Mouse (Mus musculus): Measurements from ENCODE around the gene Cenpm. TPM values are rescaled to one million over a fixed set of nuclear protein-coding genes. Genes with fewer than 3 reads are reported as not detected.
A peak's percentile ranks its signal among the peaks of the same experiment; 100 is the strongest.

Cenpm gene
- total and polyA plus RNA-seq, 2 experiments from 2014 or later, result 16.7 to 22.5 TPM

GRCm38 (mm10) chr15:82209295-82210050 is 35.1 kb downstream of the Cenpm start:
- no peak overlapping the region for H3K27ac ChIP-seq (ENCODE audit: low read depth)
- no peak for TF ChIP-seq EP300 (IDR thresholded peaks at IDR 0.05; ENCODE audit: low read depth)
- TF ChIP-seq CTCF (IDR thresholded peaks at IDR 0.05; ENCODE audit: low read depth), result no peak
- H3K4me2 ChIP-seq (ENCODE audit: low read depth, low read length), result no peak overlapping the region
- H3K4me3 ChIP-seq (ENCODE audit: low read depth, low read length), result no peak overlapping the region
- peaks cover 71% of the 10 kb centered on the region for H3K27me3 ChIP-seq (ENCODE audit: control insufficient read depth, insufficient read depth, low read length)
- 74% methylated on average over 13 of the region's 13 CpGs for WGBS
- ATAC-seq (ENCODE audit: insufficient read depth, low read depth), result no peak
- no peaks in the 10 kb centered on the region for H3K9me3 ChIP-seq (replicated peaks; ENCODE audit: control insufficient read depth, low read length)
- peaks cover 22% of the 10 kb centered on the region; the same call in 1 of the 2 replicates for H3K4me1 ChIP-seq (ENCODE audit: control insufficient read depth, insufficient read depth)
- DNase-seq (ENCODE audit: low spot score), result no peak
- no peak overlapping the region for H3K9ac ChIP-seq (replicated peaks; ENCODE audit: low read depth, low read length)
- peaks cover 8% of the 10 kb centered on the region; the same call in 1 of the 2 replicates for H3K36me3 ChIP-seq (replicated peaks; ENCODE audit: control insufficient read depth, insufficient read depth, low read length)

- no peak for ATAC-seq (ENCODE audit: insufficient read depth, low read depth)
- H3K4me3 ChIP-seq (ENCODE audit: low read depth, low read length), result no peak overlapping the region
- no peak overlapping the region for H3K4me2 ChIP-seq (ENCODE audit: low read depth, low read length)
- H3K9ac ChIP-seq (replicated peaks; ENCODE audit: low read depth, low read length), result no peak overlapping the region
- peaks cover 20% of the 10 kb centered on the region for H3K36me3 ChIP-seq (replicated peaks; ENCODE audit: control insufficient read depth, insufficient read depth, low read length)
- H3K4me1 ChIP-seq (ENCODE audit: control insufficient read depth, insufficient read depth), result peaks cover 22% of the 10 kb centered on the region; the same call in 1 of the 2 replicates
- WGBS, result 84% methylated on average over 8 of the region's 8 CpGs
- no peaks in the 10 kb centered on the region for H3K9me3 ChIP-seq (replicated peaks; ENCODE audit: control insufficient read depth, low read length)
- no peak overlapping the region for H3K27ac ChIP-seq (ENCODE audit: low read depth)
- DNase-seq (ENCODE audit: low spot score), result no peak
- TF ChIP-seq EP300 (IDR thresholded peaks at IDR 0.05; ENCODE audit: low read depth) (no peak), CTCF (IDR thresholded peaks at IDR 0.05; ENCODE audit: low read depth) (no peak)
- peaks cover 62% of the 10 kb centered on the region for H3K27me3 ChIP-seq (ENCODE audit: control insufficient read depth, insufficient read depth, low read length)
Observed at GRCm38 (mm10) chr15:82208307-82208706, 36.2 kb downstream of the Cenpm start.

GRCm38 (mm10) chr15:82207504-82208219 is 36.9 kb downstream of the Cenpm start:
- H3K4me2 ChIP-seq (ENCODE audit: low read depth, low read length), result peak overlapping the region; percentile 1; the same call in 1 of the 2 replicates
- no peak overlapping the region for H3K4me3 ChIP-seq (ENCODE audit: low read depth, low read length)

GRCm38 (mm10) chr15:82207105-82207459 is 37.5 kb downstream of the Cenpm start:
- ATAC-seq (ENCODE audit: insufficient read depth, low read depth) (no peak), DNase-seq (ENCODE audit: low spot score) (no peak)
- peaks cover 50% of the 10 kb centered on the region for H3K27me3 ChIP-seq (ENCODE audit: control insufficient read depth, insufficient read depth, low read length)
- H3K4me1 ChIP-seq (ENCODE audit: control insufficient read depth, insufficient read depth), result peaks cover 19% of the 10 kb centered on the region; the same call in 1 of the 2 replicates
- peaks cover 31% of the 10 kb centered on the region for H3K36me3 ChIP-seq (replicated peaks; ENCODE audit: control insufficient read depth, insufficient read depth, low read length)
- TF ChIP-seq EP300 (IDR thresholded peaks at IDR 0.05; ENCODE audit: low read depth), result no peak
- TF ChIP-seq CTCF (IDR thresholded peaks at IDR 0.05; ENCODE audit: low read depth), result no peak
- WGBS, result 17% methylated on average over 34 of the region's 34 CpGs
- no peak overlapping the region for H3K9ac ChIP-seq (replicated peaks; ENCODE audit: low read depth, low read length)
- no peaks in the 10 kb centered on the region for H3K9me3 ChIP-seq (replicated peaks; ENCODE audit: control insufficient read depth, low read length)
- H3K27ac ChIP-seq (ENCODE audit: low read depth), result no peak overlapping the region
- H3K4me2 ChIP-seq (ENCODE audit: low read depth, low read length), result peak overlapping the region; percentile 1; the same call in 1 of the 2 replicates
- H3K4me3 ChIP-seq (ENCODE audit: low read depth, low read length), result no peak overlapping the region

More at GRCm38 (mm10) chr15:82207504-82208219, 36.9 kb downstream of the Cenpm start:
- peaks cover 55% of the 10 kb centered on the region for H3K27me3 ChIP-seq (ENCODE audit: control insufficient read depth, insufficient read depth, low read length)
- H3K9me3 ChIP-seq (replicated peaks; ENCODE audit: control insufficient read depth, low read length), result no peaks in the 10 kb centered on the region
- TF ChIP-seq EP300 (IDR thresholded peaks at IDR 0.05; ENCODE audit: low read depth) (no peak), CTCF (IDR thresholded peaks at IDR 0.05; ENCODE audit: low read depth) (no peak)
- DNase-seq (ENCODE audit: low spot score) (no peak), ATAC-seq (ENCODE audit: insufficient read depth, low read depth) (no peak)
- WGBS, result 26% methylated on average over 30 of the region's 30 CpGs
- H3K27ac ChIP-seq (ENCODE audit: low read depth), result no peak overlapping the region
- peaks cover 26% of the 10 kb centered on the region for H3K36me3 ChIP-seq (replicated peaks; ENCODE audit: control insufficient read depth, insufficient read depth, low read length)
- no peak overlapping the region for H3K9ac ChIP-seq (replicated peaks; ENCODE audit: low read depth, low read length)
- H3K4me1 ChIP-seq (ENCODE audit: control insufficient read depth, insufficient read depth), result peaks cover 22% of the 10 kb centered on the region; the same call in 1 of the 2 replicates

GRCm38 (mm10) chr15:82206365-82207104 is 38.0 kb downstream of the Cenpm start:
- H3K27me3 ChIP-seq (ENCODE audit: control insufficient read depth, insufficient read depth, low read length), result peaks cover 44% of the 10 kb centered on the region
- H3K4me3 ChIP-seq (ENCODE audit: low read depth, low read length), result no peak overlapping the region
- DNase-seq (ENCODE audit: low spot score) (peak; percentile 85), ATAC-seq (ENCODE audit: insufficient read depth, low read depth) (peak; percentile 90)
- peaks cover 36% of the 10 kb centered on the region for H3K36me3 ChIP-seq (replicated peaks; ENCODE audit: control insufficient read depth, insufficient read depth, low read length)
- no peak overlapping the region for H3K9ac ChIP-seq (replicated peaks; ENCODE audit: low read depth, low read length)
- H3K4me1 ChIP-seq (ENCODE audit: control insufficient read depth, insufficient read depth), result peaks cover 15% of the 10 kb centered on the region; the same call in 1 of the 2 replicates
- H3K9me3 ChIP-seq (replicated peaks; ENCODE audit: control insufficient read depth, low read length), result no peaks in the 10 kb centered on the region
- WGBS, result 35% methylated on average over 9 of the region's 9 CpGs
- TF ChIP-seq EP300 (IDR thresholded peaks at IDR 0.05; ENCODE audit: low read depth) (peak; percentile 28; the same call in 1 of the 2 replicates), CTCF (IDR thresholded peaks at IDR 0.05; ENCODE audit: low read depth) (no peak)
- H3K4me2 ChIP-seq (ENCODE audit: low read depth, low read length), result no peak overlapping the region
- no peak overlapping the region for H3K27ac ChIP-seq (ENCODE audit: low read depth)

All from heart, postnatal 0 days (tissue).